Mouse (Mus musculus): ENCODE results near the gene Zbtb41. TPM values are rescaled to one million over a fixed set of nuclear protein-coding genes. Genes with fewer than 3 reads are reported as not detected.

Zbtb41 gene
- polyA plus RNA-seq, 1 experiment: 2.0 TPM

DNA sequence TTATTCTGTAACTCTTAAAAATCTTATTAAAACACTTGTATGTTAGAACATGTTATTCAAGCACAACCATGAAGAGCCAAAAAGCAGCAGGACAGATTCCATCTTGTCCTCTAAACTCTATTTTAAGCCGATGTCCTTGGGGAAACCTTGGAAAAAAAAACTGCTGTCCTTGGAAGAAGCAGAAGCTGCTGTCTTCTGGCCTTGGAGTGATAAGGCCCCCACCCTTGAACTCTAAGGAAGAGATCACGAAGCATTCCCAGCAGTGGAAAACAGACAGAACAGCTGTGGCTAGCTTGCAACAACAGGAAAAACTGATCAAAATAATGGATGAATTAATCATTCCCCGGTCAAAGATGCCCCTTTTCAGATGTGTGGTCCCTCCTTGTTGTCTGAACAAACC lies 74.1 kb downstream of the Zbtb41 start:
- Histone ChIP-seq H3K4me3 (no peak overlapping the region), H3ac (ENCODE audit: control insufficient read depth, insufficient read length) (no peak overlapping the region), H3K27me3 (ENCODE audit: control insufficient read depth, insufficient read depth, insufficient read length) (no peaks in the 10 kb centered on the region), H3K36me3 (ENCODE audit: control insufficient read depth, insufficient read depth) (peaks cover 19% of the 10 kb centered on the region), H3K79me2 (ENCODE audit: control insufficient read depth, insufficient read depth) (no peaks in the 10 kb centered on the region), H3K4me2 (ENCODE audit: low read depth) (no peak overlapping the region)
- no peak for TF ChIP-seq REST (IDR thresholded peaks at IDR 0.05; ENCODE audit: insufficient read depth, insufficient read length)
- no peak for TF ChIP-seq USF1 (IDR thresholded peaks at IDR 0.05; ENCODE audit: low read depth)
- no peak for TF ChIP-seq E2F4 (IDR thresholded peaks at IDR 0.05; ENCODE audit: insufficient read depth)
- no peak for TF ChIP-seq POLR2A (IDR thresholded peaks at IDR 0.05; ENCODE audit: insufficient read length, low read depth)
- no peak for TF ChIP-seq CEBPB (IDR thresholded peaks at IDR 0.05; ENCODE audit: insufficient read depth, poor library complexity, severe bottlenecking)
- TF ChIP-seq MYOD1 (IDR thresholded peaks at IDR 0.05; ENCODE audit: control insufficient read depth in 1 of 3, insufficient read length in 2 of 3, low read depth in 2 of 3): no peak
- TF ChIP-seq SRF (IDR thresholded peaks at IDR 0.05; ENCODE audit: control insufficient read depth, insufficient read length, low read depth): no peak
- TF ChIP-seq TCF3 (IDR thresholded peaks at IDR 0.05; ENCODE audit: insufficient read length, low read depth): no peak
- no peak for TF ChIP-seq POLR2AphosphoS2 (IDR thresholded peaks at IDR 0.05; ENCODE audit: insufficient read length, low read depth)
- no peak for TF ChIP-seq MAX (IDR thresholded peaks at IDR 0.05; ENCODE audit: low read depth)
- TF ChIP-seq TCF12 (IDR thresholded peaks at IDR 0.05; ENCODE audit: insufficient read depth, poor library complexity, severe bottlenecking): no peak
- TF ChIP-seq MYOG (IDR thresholded peaks at IDR 0.05; ENCODE audit: control insufficient read depth in 1 of 3, insufficient read depth in 1 of 3, insufficient read length in 2 of 3, low read depth in 2 of 3): no peak

DNA sequence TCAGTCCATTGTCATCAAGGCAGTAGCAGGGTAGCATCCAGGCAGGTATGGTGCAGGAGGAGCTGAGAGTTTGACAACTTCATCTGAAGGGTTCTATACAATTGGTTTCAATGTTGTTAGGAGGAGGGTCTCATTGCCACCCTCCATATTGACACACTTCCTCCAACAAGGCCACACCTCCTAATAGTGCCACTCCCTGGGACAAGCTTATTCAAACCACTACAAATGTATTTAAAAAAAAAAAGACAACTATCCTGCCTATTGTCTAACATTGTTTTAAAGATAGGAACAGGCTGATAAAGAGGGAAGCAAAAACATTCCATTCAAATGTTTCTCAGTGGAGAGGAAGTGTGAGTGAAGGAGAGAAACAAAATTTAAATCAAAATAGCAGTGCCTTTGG lies 77.7 kb downstream of the Zbtb41 start:
- H3K27me3 ChIP-seq (ENCODE audit: control insufficient read depth, insufficient read depth, insufficient read length): no peaks in the 10 kb centered on the region
- H3K79me2 ChIP-seq (ENCODE audit: control insufficient read depth, insufficient read depth): no peaks in the 10 kb centered on the region
- H3K4me2 ChIP-seq (ENCODE audit: low read depth): no peak overlapping the region
- TF ChIP-seq TCF12 (IDR thresholded peaks at IDR 0.05; ENCODE audit: insufficient read depth, poor library complexity, severe bottlenecking): no peak
- no peak for TF ChIP-seq CEBPB (IDR thresholded peaks at IDR 0.05; ENCODE audit: insufficient read depth, poor library complexity, severe bottlenecking)
- no peak for TF ChIP-seq POLR2AphosphoS2 (IDR thresholded peaks at IDR 0.05; ENCODE audit: insufficient read length, low read depth)
- TF ChIP-seq MYOD1 (IDR thresholded peaks at IDR 0.05; ENCODE audit: control insufficient read depth in 1 of 3, insufficient read length in 2 of 3, low read depth in 2 of 3): no peak
- no peak for TF ChIP-seq MYOG (IDR thresholded peaks at IDR 0.05; ENCODE audit: control insufficient read depth in 1 of 3, insufficient read depth in 1 of 3, insufficient read length in 2 of 3, low read depth in 2 of 3)
- TF ChIP-seq TCF3 (IDR thresholded peaks at IDR 0.05; ENCODE audit: insufficient read length, low read depth): no peak
- TF ChIP-seq USF1 (IDR thresholded peaks at IDR 0.05; ENCODE audit: low read depth): no peak
- no peak for TF ChIP-seq MAX (IDR thresholded peaks at IDR 0.05; ENCODE audit: low read depth)
- no peak for TF ChIP-seq REST (IDR thresholded peaks at IDR 0.05; ENCODE audit: insufficient read depth, insufficient read length)
- TF ChIP-seq E2F4 (IDR thresholded peaks at IDR 0.05; ENCODE audit: insufficient read depth): no peak
- no peak for TF ChIP-seq SRF (IDR thresholded peaks at IDR 0.05; ENCODE audit: control insufficient read depth, insufficient read length, low read depth)
- no peak for TF ChIP-seq POLR2A (IDR thresholded peaks at IDR 0.05; ENCODE audit: insufficient read length, low read depth)
- H3K4me3 ChIP-seq: no peak overlapping the region
- H3ac ChIP-seq (ENCODE audit: control insufficient read depth, insufficient read length): no peak overlapping the region
- H3K36me3 ChIP-seq (ENCODE audit: control insufficient read depth, insufficient read depth): peaks cover 3% of the 10 kb centered on the region

DNA sequence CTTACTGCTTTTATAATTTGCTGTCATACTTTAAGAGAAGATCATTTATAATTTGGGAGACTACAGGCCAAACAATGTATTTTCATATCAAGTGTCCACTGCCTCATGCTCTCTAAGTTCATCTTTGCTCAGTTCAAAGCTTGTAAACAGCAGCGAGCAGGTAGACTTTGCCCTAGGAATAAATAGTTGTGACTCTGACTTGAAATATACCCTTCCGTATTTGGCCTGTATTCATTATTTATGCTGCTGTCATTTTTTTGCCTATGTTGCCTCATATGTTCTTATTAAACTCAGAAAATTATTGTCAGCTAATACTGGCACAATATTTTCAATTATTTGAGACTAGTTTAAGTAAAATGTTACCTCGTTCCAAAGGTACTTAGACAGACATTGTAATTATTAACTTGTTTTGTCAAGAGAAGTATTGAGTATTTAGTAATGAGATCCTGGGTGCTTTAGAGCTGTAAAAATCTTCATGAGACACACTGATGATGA lies 79.2 kb downstream of the Zbtb41 start, which contains the start of gene F13b:
F13b (plus strand) TSS at position 445 of the 495 bp plus-strand sequence.
- no peaks in the 10 kb centered on the region for H3K79me2 ChIP-seq (ENCODE audit: control insufficient read depth, insufficient read depth)
- no peak within 1 kb of the TSS for H3K4me3 ChIP-seq
- no peak for TF ChIP-seq MYOG (IDR thresholded peaks at IDR 0.05; ENCODE audit: control insufficient read depth in 1 of 3, insufficient read depth in 1 of 3, insufficient read length in 2 of 3, low read depth in 2 of 3)
- no peak for TF ChIP-seq USF1 (IDR thresholded peaks at IDR 0.05; ENCODE audit: low read depth)
- TF ChIP-seq TCF12 (IDR thresholded peaks at IDR 0.05; ENCODE audit: insufficient read depth, poor library complexity, severe bottlenecking): no peak
- no peak for TF ChIP-seq POLR2A (IDR thresholded peaks at IDR 0.05; ENCODE audit: insufficient read length, low read depth)
- no peak for TF ChIP-seq E2F4 (IDR thresholded peaks at IDR 0.05; ENCODE audit: insufficient read depth)
- no peak for TF ChIP-seq REST (IDR thresholded peaks at IDR 0.05; ENCODE audit: insufficient read depth, insufficient read length)
- no peak for TF ChIP-seq CEBPB (IDR thresholded peaks at IDR 0.05; ENCODE audit: insufficient read depth, poor library complexity, severe bottlenecking)
- TF ChIP-seq TCF3 (IDR thresholded peaks at IDR 0.05; ENCODE audit: insufficient read length, low read depth): no peak
- no peak for TF ChIP-seq MYOD1 (IDR thresholded peaks at IDR 0.05; ENCODE audit: control insufficient read depth in 1 of 3, insufficient read length in 2 of 3, low read depth in 2 of 3)
- TF ChIP-seq MAX (IDR thresholded peaks at IDR 0.05; ENCODE audit: low read depth): no peak
- no peak for TF ChIP-seq SRF (IDR thresholded peaks at IDR 0.05; ENCODE audit: control insufficient read depth, insufficient read length, low read depth)
- TF ChIP-seq POLR2AphosphoS2 (IDR thresholded peaks at IDR 0.05; ENCODE audit: insufficient read length, low read depth): no peak
- H3K36me3 ChIP-seq (ENCODE audit: control insufficient read depth, insufficient read depth): no peaks in the 10 kb centered on the region
- no peak within 1 kb of the TSS for H3ac ChIP-seq (ENCODE audit: control insufficient read depth, insufficient read length)
- H3K27me3 ChIP-seq (ENCODE audit: control insufficient read depth, insufficient read depth, insufficient read length): no peaks in the 10 kb centered on the region
- H3K4me2 ChIP-seq (ENCODE audit: low read depth): no peak within 1 kb of the TSS

Other genes starting within 250 kb of the Zbtb41 start
- gene Crb1, start 45.2 kb upstream of the Zbtb41 start, polyA plus RNA-seq (2012; fragmentation: generic; extraction: Trizol): 0.08 TPM
- gene Aspm, start 32.5 kb downstream of the Zbtb41 start, polyA plus RNA-seq (2012; fragmentation: generic; extraction: Trizol): 2.4 TPM
- not detected for gene F13b, start 79.4 kb downstream of the Zbtb41 start, polyA plus RNA-seq (2012; fragmentation: generic; extraction: Trizol)
- not detected for gene Cfhr1, start 138.0 kb downstream of the Zbtb41 start, polyA plus RNA-seq (2012; fragmentation: generic; extraction: Trizol)

Measured in myocyte (in vitro differentiated cells).